Mouse (Mus musculus): ENCODE data around the gene AI464131. TPM values are rescaled to one million over a fixed set of nuclear protein-coding genes. Genes with fewer than 3 reads are reported as not detected.

The AI464131 gene
- total and polyA plus RNA-seq, 3 experiments = 1.2 to 2.2 TPM; not detected in 1

- no peaks in the 10 kb centered on the region for H3K9me3 ChIP-seq (replicated peaks; ENCODE audit: insufficient read depth, low read length)
- peak; percentile 63 for DNase-seq (ENCODE audit: low read depth, low spot score)
- no peaks in the 10 kb centered on the region for H3K79me2 ChIP-seq (ENCODE audit: control insufficient read depth, insufficient read depth, low read length, poor library complexity)
- TF ChIP-seq HCFC1 (IDR thresholded peaks at IDR 0.05; ENCODE audit: low read depth, low read length) (peak; percentile 30; the same call in 1 of the 2 replicates), NRF1 (IDR thresholded peaks at IDR 0.05; ENCODE audit: insufficient read depth, low read depth, low read length, poor library complexity, severe bottlenecking) (no peak), MYB (IDR thresholded peaks at IDR 0.05; ENCODE audit: low read depth, low read length) (no peak), POLR2A (IDR thresholded peaks at IDR 0.05; ENCODE audit: control insufficient read depth in 1 of 2, insufficient read depth in 1 of 2, low read depth in 1 of 2, low read length in 2 of 2, poor library complexity in 1 of 2) (no peak), CTCF (IDR thresholded peaks at IDR 0.05 in 2 of 3, conservative IDR thresholded peaks at IDR 0.05 in 1 of 3; ENCODE audit: control insufficient read depth in 1 of 3, insufficient read depth in 1 of 3, low read depth in 2 of 3, low read length in 3 of 3, poor library complexity in 1 of 3, severe bottlenecking in 1 of 3) (peak in 1 of 3 experiments; percentile 55; a peak in 3 of 6 replicates), SMC3 (IDR thresholded peaks at IDR 0.05; ENCODE audit: low read depth, low read length) (0 out of 2 replicates have a peak, but pooled peaks have one; percentile 9)
- no peak overlapping the region for H3K9ac ChIP-seq (ENCODE audit: control insufficient read depth, low read depth, low read length, poor library complexity, severe bottlenecking)
- peaks cover 0 to 19% of the 10 kb centered on the region in 2 experiments; a peak in 2 of 4 replicates for H3K36me3 ChIP-seq (ENCODE audit: control insufficient read depth in 1 of 2, insufficient read depth in 2 of 2, low read length in 2 of 2)
- H3K27ac ChIP-seq (ENCODE audit: control insufficient read depth, low read depth, low read length) = peak overlapping the region; percentile 83
- H3K4me3 ChIP-seq (ENCODE audit: control insufficient read depth in 1 of 2, insufficient read depth in 1 of 2, low read depth in 2 of 2, low read length in 2 of 2) = no peak overlapping the region
- no peaks in the 10 kb centered on the region for H3K27me3 ChIP-seq (ENCODE audit: control insufficient read depth in 1 of 2, insufficient read depth in 2 of 2, low read length in 2 of 2)
- peaks cover 4 to 34% of the 10 kb centered on the region in 2 experiments; a peak in 3 of 4 replicates for H3K4me1 ChIP-seq (ENCODE audit: control insufficient read depth in 1 of 2, insufficient read depth in 2 of 2, low read length in 2 of 2)
Observed at GRCm38 (mm10) chr4:41504325-41504724, 1.4 kb upstream of the AI464131 start.

GRCm38 (mm10) chr4:41502171-41502940 is 520 bp downstream of the AI464131 start:
- H3K27me3 ChIP-seq (ENCODE audit: control insufficient read depth in 1 of 2, insufficient read depth in 2 of 2, low read length in 2 of 2) = no peaks in the 10 kb centered on the region
- H3K79me2 ChIP-seq (ENCODE audit: control insufficient read depth, insufficient read depth, low read length, poor library complexity) = no peaks in the 10 kb centered on the region
- no peaks in the 10 kb centered on the region for H3K9me3 ChIP-seq (replicated peaks; ENCODE audit: insufficient read depth, low read length)
- H3K9ac ChIP-seq (ENCODE audit: control insufficient read depth, low read depth, low read length, poor library complexity, severe bottlenecking) = peak overlapping the region; percentile 58
- peaks cover 0 to 19% of the 10 kb centered on the region in 2 experiments; a peak in 2 of 4 replicates for H3K36me3 ChIP-seq (ENCODE audit: control insufficient read depth in 1 of 2, insufficient read depth in 2 of 2, low read length in 2 of 2)
- H3K4me1 ChIP-seq (ENCODE audit: control insufficient read depth in 1 of 2, insufficient read depth in 2 of 2, low read length in 2 of 2) = peaks cover 4 to 31% of the 10 kb centered on the region in 2 experiments; a peak in 3 of 4 replicates
- TF ChIP-seq BHLHE40 (IDR thresholded peaks at IDR 0.05; ENCODE audit: borderline replicate concordance, low read depth, low read length) (no peak), POLR2AphosphoS2 (IDR thresholded peaks at IDR 0.05; ENCODE audit: low read length) (no peak), MXI1 (IDR thresholded peaks at IDR 0.05; ENCODE audit: low read depth, low read length) (no peak; the same call in 1 of the 2 replicates), KAT2A (conservative IDR thresholded peaks at IDR 0.05; ENCODE audit: low read depth, low read length) (no peak), MAZ (IDR thresholded peaks at IDR 0.05; ENCODE audit: low read depth, low read length) (no peak), POLR2A (IDR thresholded peaks at IDR 0.05; ENCODE audit: control insufficient read depth in 1 of 2, insufficient read depth in 1 of 2, low read depth in 1 of 2, low read length in 2 of 2, poor library complexity in 1 of 2) (no peak), JUND (IDR thresholded peaks at IDR 0.05; ENCODE audit: low read depth, low read length) (no peak), RAD21 (IDR thresholded peaks at IDR 0.05; ENCODE audit: low read depth, low read length) (no peak), TAL1 (IDR thresholded peaks at IDR 0.05; ENCODE audit: low read length) (no peak), MAX (IDR thresholded peaks at IDR 0.05; ENCODE audit: low read length) (no peak), TCF12 (IDR thresholded peaks at IDR 0.05; ENCODE audit: low read depth, low read length) (no peak), CTCF (IDR thresholded peaks at IDR 0.05 in 2 of 3, conservative IDR thresholded peaks at IDR 0.05 in 1 of 3; ENCODE audit: control insufficient read depth in 1 of 3, insufficient read depth in 1 of 3, low read depth in 2 of 3, low read length in 3 of 3, poor library complexity in 1 of 3, severe bottlenecking in 1 of 3) (no peak), ZMIZ1 (IDR thresholded peaks at IDR 0.05; ENCODE audit: low read depth, low read length) (no peak), ETS1 (IDR thresholded peaks at IDR 0.05; ENCODE audit: low read depth, low read length) (no peak)
- peak overlapping the region; percentile 60 to 88 for H3K4me3 ChIP-seq (ENCODE audit: control insufficient read depth in 1 of 2, insufficient read depth in 1 of 2, low read depth in 2 of 2, low read length in 2 of 2)
- peak; percentile 64 for DNase-seq (ENCODE audit: low read depth, low spot score)
- no peak overlapping the region for H3K27ac ChIP-seq (ENCODE audit: control insufficient read depth, low read depth, low read length)
